Mouse (Mus musculus) MEL (cell line): ENCODE data around the gene Mrpl3. TPM values are rescaled to one million over a fixed set of nuclear protein-coding genes. Genes with fewer than 3 reads are reported as not detected.

Experiments used
- DNase-seq: peaks from one replicate; pipeline ENCODE4 v3.0.0; 2011; ENCODE audit warnings: low read depth, low spot score
- H3K27ac ChIP-seq: 2 replicates; pipeline ENCODE4 v1.5.1; 2012; ENCODE audit warnings: low read depth, mild to moderate bottlenecking, control low read depth, low read length, moderate library complexity; ENCODE audit not compliant: control insufficient read depth
- H3K27me3 ChIP-seq, 2 experiments: fragments of 150-350 bp in 1 of 2; sonication (generic) in 1 of 2; 2 replicates each; pipeline ENCODE4 v1.6.1; 2012; ENCODE audit warnings: low read length in 2 of 2, mild to moderate bottlenecking in 2 of 2, improper control_type of control experiment in 1 of 2, moderate library complexity in 1 of 2; ENCODE audit not compliant: insufficient read depth in 2 of 2, control insufficient read depth in 1 of 2
- H3K36me3 ChIP-seq, 2 experiments: 2 replicates each; pipeline ENCODE4 v1.6.1; 2012 to 2014; ENCODE audit warnings: low read length in 2 of 2, improper control_type of control experiment in 1 of 2, inconsistent platforms in 1 of 2, mild to moderate bottlenecking in 1 of 2; ENCODE audit not compliant: insufficient read depth in 2 of 2, control insufficient read depth in 1 of 2
- H3K4me1 ChIP-seq, 2 experiments: fragments of 150-350 bp in 1 of 2; sonication (generic) in 1 of 2; 2 replicates each; pipeline ENCODE4 v1.6.1; 2012; ENCODE audit warnings: low read length in 2 of 2, improper control_type of control experiment in 1 of 2, mild to moderate bottlenecking in 1 of 2; ENCODE audit not compliant: insufficient read depth in 2 of 2, control insufficient read depth in 1 of 2
- H3K4me3 ChIP-seq, 2 experiments: fragments of 150-350 bp in 1 of 2; sonication (generic) in 1 of 2; 2 replicates each; pipeline ENCODE4 v1.5.1; 2012; ENCODE audit warnings: low read depth in 2 of 2, low read length in 2 of 2, mild to moderate bottlenecking in 2 of 2, moderate library complexity in 2 of 2, control low read depth in 1 of 2, improper control_type of control experiment in 1 of 2; ENCODE audit not compliant: control insufficient read depth in 1 of 2, insufficient read depth in 1 of 2
- H3K79me2 ChIP-seq: 2 replicates; pipeline ENCODE4 v1.6.1; 2012; ENCODE audit warnings: mild to moderate bottlenecking, low read length, moderate library complexity; ENCODE audit not compliant: control insufficient read depth, poor library complexity, insufficient read depth
- H3K9ac ChIP-seq: 2 replicates; pipeline ENCODE4 v1.6.1; 2012; ENCODE audit warnings: low read depth, mild to moderate bottlenecking, control low read depth, low read length, moderate library complexity; ENCODE audit not compliant: control insufficient read depth, poor library complexity, severe bottlenecking
- H3K9me3 ChIP-seq: fragments of 150-350 bp; sonication (generic); replicated peaks from 2 replicates; pipeline ENCODE4 v1.6.1; 2012; ENCODE audit warnings: mild to moderate bottlenecking, low read length, improper control_type of control experiment, moderate library complexity; ENCODE audit not compliant: insufficient read depth
- CHD1 ChIP-seq: IDR thresholded peaks from 2 replicates; pipeline ENCODE4 v1.6.1; 2012; ENCODE audit warnings: low read depth, mild to moderate bottlenecking, inconsistent platforms, low read length, improper control_type of control experiment
- CTCF ChIP-seq, 3 experiments: IDR thresholded peaks in 2 of 3; conservative IDR thresholded peaks in 1 of 3; 2 replicates each; pipeline ENCODE4 v1.5.1; 2011 to 2012; ENCODE audit warnings: low read length in 3 of 3, low read depth in 2 of 3, mild to moderate bottlenecking in 2 of 3, improper control_type of control experiment in 1 of 3, inconsistent platforms in 1 of 3, mixed read lengths in 1 of 3, moderate library complexity in 1 of 3; ENCODE audit not compliant: control insufficient read depth in 1 of 3, insufficient read depth in 1 of 3, poor library complexity in 1 of 3, severe bottlenecking in 1 of 3
- ELF1 ChIP-seq: IDR thresholded peaks from 2 replicates; pipeline ENCODE4 v1.6.1; 2014; ENCODE audit warnings: low read depth, mild to moderate bottlenecking, inconsistent platforms, low read length, improper control_type of control experiment, moderate library complexity
- EP300 ChIP-seq, 2 experiments: IDR thresholded peaks; 2 replicates each; pipeline ENCODE4 v1.6.1; 2011; ENCODE audit warnings: improper control_type of control experiment in 2 of 2, low read length in 2 of 2, low read depth in 1 of 2, mild to moderate bottlenecking in 1 of 2
- ETS1 ChIP-seq: IDR thresholded peaks from 2 replicates; pipeline ENCODE4 v1.6.1; 2012; ENCODE audit warnings: low read depth, mild to moderate bottlenecking, inconsistent platforms, low read length, improper control_type of control experiment, moderate library complexity
- GATA1 ChIP-seq: IDR thresholded peaks from 2 replicates; pipeline ENCODE4 v1.6.1; 2011; ENCODE audit warnings: low read depth, low read length, improper control_type of control experiment
- HCFC1 ChIP-seq: IDR thresholded peaks from 2 replicates; pipeline ENCODE4 v1.6.1; 2012; ENCODE audit warnings: low read depth, mild to moderate bottlenecking, inconsistent platforms, low read length, improper control_type of control experiment, moderate library complexity
- JUND ChIP-seq: IDR thresholded peaks from 2 replicates; pipeline ENCODE4 v1.6.1; 2011; ENCODE audit warnings: low read depth, mild to moderate bottlenecking, improper control_type of control experiment, low read length
- MAFK ChIP-seq: IDR thresholded peaks from 2 replicates; pipeline ENCODE4 v1.6.1; 2011; ENCODE audit warnings: low read depth, mild to moderate bottlenecking, low read length, improper control_type of control experiment, borderline replicate concordance
- MAX ChIP-seq: IDR thresholded peaks from 2 replicates; pipeline ENCODE4 v1.6.1; 2011; ENCODE audit warnings: low read length, improper control_type of control experiment
- MXI1 ChIP-seq: IDR thresholded peaks from 2 replicates; pipeline ENCODE4 v1.6.1; 2011; ENCODE audit warnings: mild to moderate bottlenecking, low read depth, low read length, improper control_type of control experiment
- MYB ChIP-seq: IDR thresholded peaks from 2 replicates; pipeline ENCODE4 v1.6.1; 2011; ENCODE audit warnings: mild to moderate bottlenecking, low read depth, low read length, improper control_type of control experiment
- MYC ChIP-seq: IDR thresholded peaks from 2 replicates; pipeline ENCODE4 v1.6.1; 2011; ENCODE audit warnings: low read depth, mild to moderate bottlenecking, low read length, improper control_type of control experiment, moderate library complexity
- NELFE ChIP-seq: IDR thresholded peaks from 2 replicates; pipeline ENCODE4 v1.6.1; 2011; ENCODE audit warnings: low read depth, low read length, improper control_type of control experiment
- POLR2AphosphoS5 ChIP-seq: IDR thresholded peaks from 2 replicates; pipeline ENCODE4 v1.6.1; 2012; ENCODE audit warnings: low read depth, borderline replicate concordance, mild to moderate bottlenecking, inconsistent platforms, low read length, moderate library complexity, mixed read lengths
- RAD21 ChIP-seq: IDR thresholded peaks from 2 replicates; pipeline ENCODE4 v1.6.1; 2011; ENCODE audit warnings: mild to moderate bottlenecking, low read depth, low read length, improper control_type of control experiment
- RCOR1 ChIP-seq: IDR thresholded peaks from 2 replicates; pipeline ENCODE4 v1.6.1; 2012; ENCODE audit warnings: low read depth, mild to moderate bottlenecking, inconsistent platforms, low read length, improper control_type of control experiment
- SIN3A ChIP-seq: IDR thresholded peaks from 2 replicates; pipeline ENCODE4 v1.6.1; 2012; ENCODE audit warnings: low read length, improper control_type of control experiment, inconsistent platforms
- SMC3 ChIP-seq: IDR thresholded peaks from 2 replicates; pipeline ENCODE4 v1.6.1; 2011; ENCODE audit warnings: low read depth, low read length, improper control_type of control experiment
- TAL1 ChIP-seq: IDR thresholded peaks from 2 replicates; pipeline ENCODE4 v1.6.1; 2012; ENCODE audit warnings: mild to moderate bottlenecking, inconsistent platforms, low read length, moderate library complexity, mixed read lengths
- TCF12 ChIP-seq: IDR thresholded peaks from 2 replicates; pipeline ENCODE4 v1.6.1; 2014; ENCODE audit warnings: low read depth, mild to moderate bottlenecking, inconsistent platforms, low read length, improper control_type of control experiment, moderate library complexity
- USF1 ChIP-seq: IDR thresholded peaks from 2 replicates; pipeline ENCODE4 v1.6.1; 2014; ENCODE audit warnings: low read depth, mild to moderate bottlenecking, inconsistent platforms, low read length, improper control_type of control experiment, moderate library complexity
- USF2 ChIP-seq, 2 experiments: IDR thresholded peaks; 2 replicates each; pipeline ENCODE4 v1.6.1; 2011 to 2012; ENCODE audit warnings: improper control_type of control experiment in 2 of 2, low read length in 2 of 2, borderline replicate concordance in 1 of 2, inconsistent platforms in 1 of 2, low read depth in 1 of 2, mild to moderate bottlenecking in 1 of 2; ENCODE audit not compliant: insufficient read depth in 1 of 2
- ZKSCAN1 ChIP-seq: IDR thresholded peaks from 2 replicates; pipeline ENCODE4 v1.6.1; 2012; ENCODE audit warnings: low read depth, mild to moderate bottlenecking, inconsistent platforms, low read length, improper control_type of control experiment, moderate library complexity
- ZMIZ1 ChIP-seq: IDR thresholded peaks from 2 replicates; pipeline ENCODE4 v1.6.1; 2012; ENCODE audit warnings: low read depth, mild to moderate bottlenecking, inconsistent platforms, low read length, improper control_type of control experiment, moderate library complexity
- ZNF384 ChIP-seq: IDR thresholded peaks from 2 replicates; pipeline ENCODE4 v1.6.1; 2012; ENCODE audit warnings: low read depth, mild to moderate bottlenecking, inconsistent platforms, low read length, improper control_type of control experiment
- polyA plus RNA-seq, 2 experiments: library from polyadenylated mRNA; stranded (reverse) in 1 of 2; unstranded in 1 of 2; fragments of >175 nt in 1 of 2; fragments of >200 nt in 1 of 2; gene quantifications; 2 replicates each; pipeline versions ENCODE4 v1.2.1 to v1.2.4; 2012; ENCODE audit warnings: low replicate concordance in 2 of 2, low read depth in 1 of 2; ENCODE audit not compliant: insufficient read length in 2 of 2, insufficient read depth in 1 of 2, missing spikeins in 1 of 2
- total RNA-seq: library from RNA; depleted of rRNA; stranded (reverse); fragments of 300-350 nt; gene quantifications from 2 replicates; pipeline ENCODE4 v1.2.3, GENCODE M21; 2012

The Mrpl3 gene
- total and polyA plus RNA-seq, 3 experiments: 177 to 209 TPM; not detected in 1

- Histone ChIP-seq H3K4me1 (no peaks in the 10 kb centered on the region), H3K36me3 (no peaks in the 10 kb centered on the region; a peak in 1 of 4 replicates), H3K4me3 (no peak overlapping the region), H3K79me2 (no peaks in the 10 kb centered on the region), H3K27me3 (no peaks in the 10 kb centered on the region), H3K27ac (no peak overlapping the region), H3K9me3 (no peaks in the 10 kb centered on the region), H3K9ac (no peak overlapping the region)
- TF ChIP-seq ELF1 (no peak), TAL1 (no peak), ZNF384 (no peak), GATA1 (no peak), SMC3 (no peak), ZMIZ1 (no peak), CHD1 (no peak), RCOR1 (no peak), CTCF (IDR thresholded peaks at IDR 0.05 in 2 of 3, conservative IDR thresholded peaks at IDR 0.05 in 1 of 3; ENCODE audit: control insufficient read depth in 1 of 3, insufficient read depth in 1 of 3, low read depth in 2 of 3, low read length in 3 of 3, poor library complexity in 1 of 3, severe bottlenecking in 1 of 3) (no peak), JUND (no peak), NELFE (no peak), SIN3A (no peak), EP300 (IDR thresholded peaks at IDR 0.05; ENCODE audit: low read depth in 1 of 2, low read length in 2 of 2) (no peak), POLR2AphosphoS5 (no peak), MAFK (no peak), MXI1 (no peak), ZKSCAN1 (no peak)
- DNase-seq: no peak
Measured at GRCm38 (mm10) chr9:105080246-105080645, 27.2 kb downstream of the Mrpl3 start.

DNA sequence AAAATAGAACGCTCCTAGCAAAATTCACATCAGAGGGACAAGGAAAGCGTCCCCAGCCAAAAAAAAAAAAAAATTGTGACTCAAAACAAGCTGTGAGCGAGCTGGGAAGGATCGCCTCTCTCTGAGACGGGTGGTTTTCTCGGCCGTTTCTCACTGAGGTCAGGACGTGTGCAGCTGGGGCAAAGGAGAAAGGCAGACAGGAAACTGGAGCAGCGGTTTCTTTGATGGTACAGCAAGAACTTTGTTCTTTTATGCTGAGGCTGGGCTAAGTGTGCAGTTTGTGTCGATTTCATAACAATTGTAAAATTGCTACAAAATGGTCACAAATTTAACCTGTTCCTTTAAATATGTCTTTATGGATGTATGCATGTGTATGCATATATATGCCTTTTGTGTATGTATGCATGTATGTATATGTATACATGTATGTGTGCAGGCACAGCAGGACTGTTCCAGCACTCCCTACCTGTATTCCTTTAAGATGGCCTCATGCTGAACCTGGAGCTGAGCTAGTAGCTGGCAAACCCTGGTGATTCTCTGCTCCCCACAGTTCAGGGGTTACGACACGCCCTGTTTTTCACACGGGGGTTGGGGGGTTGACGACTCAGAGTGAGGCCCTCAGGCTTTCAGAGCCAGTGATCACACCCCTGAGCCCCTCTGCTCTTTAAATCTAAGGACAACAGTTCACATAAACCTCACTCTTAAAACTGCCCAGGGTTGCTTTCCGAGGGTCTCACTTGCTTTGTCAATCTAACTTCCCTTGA, 48.0 kb downstream of the Mrpl3 start:
- no peak overlapping the region for H3K4me3 ChIP-seq
- TF ChIP-seq USF2 (IDR thresholded peaks at IDR 0.05; ENCODE audit: borderline replicate concordance in 1 of 2, insufficient read depth in 1 of 2, low read depth in 1 of 2, low read length in 2 of 2): no peak
- no peak for TF ChIP-seq CTCF (IDR thresholded peaks at IDR 0.05 in 2 of 3, conservative IDR thresholded peaks at IDR 0.05 in 1 of 3; ENCODE audit: control insufficient read depth in 1 of 3, insufficient read depth in 1 of 3, low read depth in 2 of 3, low read length in 3 of 3, poor library complexity in 1 of 3, severe bottlenecking in 1 of 3)
- TF ChIP-seq MYB: no peak
- TF ChIP-seq MAX: no peak
- TF ChIP-seq USF1: no peak
- no peak for TF ChIP-seq EP300 (IDR thresholded peaks at IDR 0.05; ENCODE audit: low read depth in 1 of 2, low read length in 2 of 2)
- no peak for TF ChIP-seq ZNF384
- TF ChIP-seq MYC: no peak
- no peak for TF ChIP-seq SMC3
- TF ChIP-seq RAD21: no peak
- no peak for TF ChIP-seq TAL1
- no peak for TF ChIP-seq TCF12
- no peak for TF ChIP-seq HCFC1
- no peak for TF ChIP-seq CHD1
- no peak for TF ChIP-seq MAFK
- TF ChIP-seq ETS1: no peak
- no peak for TF ChIP-seq ZMIZ1
- no peaks in the 10 kb centered on the region for H3K9me3 ChIP-seq
- DNase-seq: no peak
- no peaks in the 10 kb centered on the region for H3K36me3 ChIP-seq
- no peaks in the 10 kb centered on the region for H3K79me2 ChIP-seq
- H3K4me1 ChIP-seq: no peaks in the 10 kb centered on the region
- no peak overlapping the region for H3K9ac ChIP-seq
- H3K27me3 ChIP-seq: no peaks in the 10 kb centered on the region
- H3K27ac ChIP-seq: no peak overlapping the region
